Mouse (Mus musculus) midbrain, embryonic 14.5 days (tissue): ENCODE data around the gene Myo15. TPM values are rescaled to one million over a fixed set of nuclear protein-coding genes. Genes with fewer than 3 reads are reported as not detected.
"Not testable (repeated sequence)": the region's sequence is repeated elsewhere in the genome, so short reads cannot be mapped to it uniquely, and the experiment has no call there.

ENCODE experiments used
- ATAC-seq: fragments of 200-750 bp; cut with Nextera tagmentation; 2 replicates; pipeline ENCODE4 v1.8.0; 2017; ENCODE audit warnings: moderate number of reproducible peaks, moderate library complexity; ENCODE audit not compliant: low FRiP score, low TSS enrichment
- DNase-seq: peaks from one replicate; pipeline ENCODE4 v3.0.0-alpha.2; 2015
- H3K27ac ChIP-seq: fragments of 300-500 bp; sonication (generic); replicated peaks from 2 replicates; pipeline ENCODE4 v1.5.1; 2014; ENCODE audit warnings: mild to moderate bottlenecking, low read depth, low read length, moderate library complexity
- H3K27me3 ChIP-seq: fragments of 300-500 bp; sonication (generic); 2 replicates; pipeline ENCODE4 v1.6.1; 2014; ENCODE audit warnings: low read length, control low read depth, mixed read lengths; ENCODE audit not compliant: control insufficient read depth, insufficient read depth
- H3K36me3 ChIP-seq: fragments of 300-500 bp; sonication (generic); 2 replicates; pipeline ENCODE4 v1.6.1; 2014; ENCODE audit warnings: low read length, control low read depth; ENCODE audit not compliant: control insufficient read depth, insufficient read depth
- H3K4me1 ChIP-seq: fragments of 300-500 bp; sonication (generic); 2 replicates; pipeline ENCODE4 v1.6.1; 2014; ENCODE audit warnings: mild to moderate bottlenecking, antibody characterized with exemption, low read length, control low read depth; ENCODE audit not compliant: control insufficient read depth, insufficient read depth
- H3K4me2 ChIP-seq: fragments of 300-500 bp; sonication (generic); 2 replicates; pipeline ENCODE4 v1.6.1; 2014; ENCODE audit warnings: mild to moderate bottlenecking, low read length, moderate library complexity
- H3K4me3 ChIP-seq: fragments of 300-500 bp; sonication (generic); replicated peaks from 2 replicates; pipeline ENCODE4 v1.5.1; 2014; ENCODE audit warnings: low read depth, low read length
- H3K9ac ChIP-seq: fragments of 300-500 bp; sonication (generic); replicated peaks from 2 replicates; pipeline ENCODE4 v1.6.1; 2014; ENCODE audit warnings: mild to moderate bottlenecking, low read length, moderate library complexity
- H3K9me3 ChIP-seq: fragments of 300-500 bp; sonication (generic); 2 replicates; pipeline ENCODE4 v1.6.1; 2016; ENCODE audit warnings: low read length, control low read depth, mixed read lengths; ENCODE audit not compliant: control insufficient read depth
- WGBS: fragments of 180-500 bp; shearing (Covaris S2); extraction: QIAGEN DNeasy Blood & Tissue Kit; methylation state at CpG from one replicate; pipeline ENCODE4 v1.1.7; 2014; 5-methylcytosine and 5-hydroxymethylcytosine counted together
- polyA plus RNA-seq: library from polyadenylated mRNA; unstranded; fragments of >200 nt; fragmentation: Nextera tagmentation; extraction: Ambion mirVana; gene quantifications from 2 replicates; pipeline ENCODE4 v1.2.1, GENCODE M21; 2014

Gene Myo15
- polyA plus RNA-seq, 1 experiment from 2014 or later = not detected

DNA sequence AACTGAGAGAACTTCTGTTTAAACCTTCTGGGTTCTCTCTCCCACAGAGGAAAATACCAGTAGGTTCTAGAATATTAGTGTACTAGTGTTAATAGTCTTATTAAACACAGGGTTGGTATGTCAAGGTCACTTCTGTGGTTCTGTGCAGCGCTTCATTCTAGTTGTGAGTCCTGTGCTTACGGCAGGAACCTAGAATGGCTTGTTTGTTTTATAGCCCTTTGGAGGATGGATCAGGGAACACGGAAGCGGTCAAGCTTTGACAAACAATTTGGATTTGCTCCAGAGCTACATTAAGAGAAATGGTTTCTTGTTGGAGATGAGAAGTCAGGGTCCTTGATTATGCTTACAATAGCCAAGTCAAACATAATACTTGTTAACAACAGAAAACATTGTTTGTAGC lies 76.3 kb downstream of the Myo15 start:
- H3K36me3 ChIP-seq = peaks cover 40% of the 10 kb centered on the region

GRCm38 (mm10) chr11:60548112-60548511 lies 79.0 kb downstream of the Myo15 start:
- ATAC-seq (no peak), DNase-seq (no peak)
- no peak overlapping the region for H3K9ac ChIP-seq
- no peak overlapping the region for H3K4me2 ChIP-seq
- H3K4me1 ChIP-seq = 0 out of 2 replicates have a peak, but pooled peaks cover 9% of the 10 kb centered on the region
- H3K9me3 ChIP-seq = no peaks in the 10 kb centered on the region
- H3K27ac ChIP-seq = no peak overlapping the region
- H3K36me3 ChIP-seq = peaks cover 47% of the 10 kb centered on the region
- H3K27me3 ChIP-seq = no peaks in the 10 kb centered on the region
- no peak overlapping the region for H3K4me3 ChIP-seq
- WGBS = 97% methylated on average over 3 of the region's 3 CpGs

More for the DNA sequence above, 76.3 kb downstream of the Myo15 start:
- DNase-seq = no peak
- no peak for ATAC-seq
- no peaks in the 10 kb centered on the region for H3K9me3 ChIP-seq
- no peak overlapping the region for H3K4me2 ChIP-seq
- no peak overlapping the region for H3K9ac ChIP-seq
- H3K4me3 ChIP-seq = no peak overlapping the region
- no peaks in the 10 kb centered on the region for H3K27me3 ChIP-seq
- H3K4me1 ChIP-seq = peaks cover 29% of the 10 kb centered on the region
- WGBS = 89% methylated on average over 4 of the region's 4 CpGs
- H3K27ac ChIP-seq = no peak overlapping the region

GRCm38 (mm10) chr11:60553091-60553490 lies 84.0 kb downstream of the Myo15 start:
- Histone ChIP-seq H3K9ac (no peak overlapping the region), H3K4me1 (no peaks in the 10 kb centered on the region), H3K36me3 (peaks cover 82% of the 10 kb centered on the region), H3K27me3 (no peaks in the 10 kb centered on the region), H3K9me3 (no peaks in the 10 kb centered on the region), H3K4me3 (no peak overlapping the region), H3K27ac (no peak overlapping the region), H3K4me2 (no peak overlapping the region)
- no peak for DNase-seq
- ATAC-seq = no peak

DNA sequence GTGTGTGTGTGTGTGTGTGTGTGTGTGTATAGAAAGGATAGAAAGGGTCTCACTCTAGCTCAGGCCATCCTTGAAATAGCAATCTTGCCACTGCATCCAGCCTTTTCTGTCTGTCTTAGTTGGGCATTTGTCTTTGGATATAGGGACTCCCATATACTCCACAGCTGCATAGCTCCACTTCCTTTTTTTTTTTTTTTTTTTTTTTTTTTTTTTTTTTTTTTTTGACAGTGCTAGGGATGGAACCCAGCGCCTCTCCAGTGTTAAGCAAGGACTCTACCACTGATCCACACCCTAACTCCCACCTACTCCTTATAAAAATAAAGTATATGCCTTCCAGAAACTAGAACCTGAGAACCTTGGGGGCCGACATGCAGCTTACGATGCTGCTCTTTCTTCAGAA lies 88.5 kb downstream of the Myo15 start:
- 94% methylated on average over 3 of the region's 3 CpGs for WGBS
- Histone ChIP-seq H3K9me3 (no peaks in the 10 kb centered on the region), H3K4me2 (no peak overlapping the region), H3K4me1 (no peaks in the 10 kb centered on the region), H3K4me3 (no peak overlapping the region), H3K27ac (no peak overlapping the region), H3K9ac (no peak overlapping the region), H3K36me3 (peaks cover 50% of the 10 kb centered on the region), H3K27me3 (no peaks in the 10 kb centered on the region)
- DNase-seq = no peak
- no peak for ATAC-seq

GRCm38 (mm10) chr11:60559342-60559741 lies 90.2 kb downstream of the Myo15 start:
- DNase-seq (peak; percentile 82), ATAC-seq (peak; percentile 48; the same call in 1 of the 2 replicates)
- no peak overlapping the region for H3K4me3 ChIP-seq
- no peak overlapping the region for H3K27ac ChIP-seq
- H3K36me3 ChIP-seq = peaks cover 35% of the 10 kb centered on the region
- H3K27me3 ChIP-seq = no peaks in the 10 kb centered on the region
- H3K9me3 ChIP-seq = no peaks in the 10 kb centered on the region
- H3K4me2 ChIP-seq = no peak overlapping the region
- no peaks in the 10 kb centered on the region for H3K4me1 ChIP-seq
- no peak overlapping the region for H3K9ac ChIP-seq
- WGBS = 7% methylated on average over 3 of the region's 3 CpGs

- ATAC-seq, H3K27ac ChIP-seq, H3K4me2 ChIP-seq, H3K9ac ChIP-seq, DNase-seq, H3K36me3 ChIP-seq, H3K9me3 ChIP-seq, H3K27me3 ChIP-seq, H3K4me3 ChIP-seq, H3K4me1 ChIP-seq: not testable (repeated sequence)
- 74% methylated on average over 10 of the region's 12 CpGs for WGBS
Measured at GRCm38 (mm10) chr11:60574006-60574405, 104.9 kb downstream of the Myo15 start.

Other genes with a start within 250 kb of the Myo15 start
- gene Srebf1, start 246.8 kb upstream of the Myo15 start, polyA plus RNA-seq = 34.5 and 35.2 TPM in 2 replicates
- gene Tom1l2, start 116.4 kb upstream of the Myo15 start, polyA plus RNA-seq = 48.5 and 50.9 TPM in 2 replicates
- gene Drc3, start 116.0 kb upstream of the Myo15 start, polyA plus RNA-seq = 5.3 and 6.1 TPM in 2 replicates
- 17.0 and 26.3 TPM in 2 replicates for gene Gid4, start 52.2 kb upstream of the Myo15 start, polyA plus RNA-seq
- 38.8 and 42.5 TPM in 2 replicates for gene Atpaf2, start 50.9 kb upstream of the Myo15 start, polyA plus RNA-seq
- 92.2 and 93.0 TPM in 2 replicates for gene Drg2, start 14.7 kb upstream of the Myo15 start, polyA plus RNA-seq
- 21.4 and 24.0 TPM in 2 replicates for gene Alkbh5, start 67.0 kb downstream of the Myo15 start, polyA plus RNA-seq
- gene Llgl1, start 230.4 kb downstream of the Myo15 start, polyA plus RNA-seq = 49.6 and 63.8 TPM in 2 replicates